ENCODE assay signal across 24 mouse cellular contexts in the genomic region with DNA sequence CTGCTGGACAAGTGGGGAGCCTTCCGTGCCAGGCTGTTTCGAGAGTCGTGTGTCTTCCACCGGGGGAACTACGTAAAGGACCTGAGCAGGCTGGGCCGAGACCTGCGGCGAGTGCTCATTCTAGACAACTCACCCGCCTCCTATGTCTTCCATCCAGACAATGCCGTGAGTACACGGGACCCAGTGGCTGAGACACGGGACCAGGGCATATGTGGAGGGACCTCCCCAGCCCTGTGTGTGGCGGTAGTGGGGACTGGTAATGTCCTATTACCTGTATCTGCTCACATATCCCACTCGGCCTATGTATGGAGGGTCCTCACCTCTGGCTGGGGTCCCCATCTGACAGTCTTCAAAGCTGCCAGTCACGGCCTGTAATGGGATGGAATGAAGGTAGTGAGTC. TPM values are rescaled to one million over a fixed set of nuclear protein-coding genes. Genes with fewer than 3 reads are reported as not detected.
DNase-seq lines count a peak whose midpoint lies in the region; ATAC-seq lines count a peak whose summit lies in the region.
"Had no signal": no experiment of that assay in that cellular context is flagged by ENCODE, and none has a peak within 500 bp of the region (broad histone marks: within the 10 kb centered on the region; RNA-seq: fewer than 3 reads in every experiment).

No protein-coding gene starts in this region.

- peak; percentile 35 for DNase-seq in cerebellum, adult 9-10 months
- DNase-seq in cerebellum, postnatal 36 days = no peak
- no peak for DNase-seq in heart, postnatal 25 days (ENCODE audit: low spot score)
- DNase-seq in limb, embryonic 10.5 days (ENCODE audit: low spot score) = peak; percentile 28
- no peak for DNase-seq in embryo, embryonic 11 days
- DNase-seq: adrenal gland, adult 8-10 months; cerebellum, adult 11 months; kidney, adult 18-20 months; lung, adult 2 months; lung, postnatal 10 days; midbrain, embryonic 14.5 days; right cerebral cortex, postnatal 14 days; thymus, postnatal 4 days had no signal

- no peak overlapping the region for H3K9ac ChIP-seq in heart, embryonic 13.5 days
- no peak overlapping the region for H3K9ac ChIP-seq in liver, embryonic 15.5 days
- H3K9ac ChIP-seq: forebrain, embryonic 13.5 days; hindbrain, embryonic 15.5 days; kidney, embryonic 15.5 days; limb, embryonic 12.5 days had no signal

- 92% methylated on average over 15 of the region's 15 CpGs for WGBS in heart, embryonic 13.5 days
- WGBS in limb, embryonic 10.5 days = 95% methylated on average over 15 of the region's 15 CpGs
- 90% methylated on average over 15 of the region's 15 CpGs for WGBS in liver, embryonic 15.5 days (ENCODE audit: insufficient replicate concordance)

- peaks cover 26% of the 10 kb centered on the region for H3K36me3 ChIP-seq in heart, embryonic 13.5 days
- H3K36me3 ChIP-seq in limb, embryonic 10.5 days = peaks cover 30% of the 10 kb centered on the region
- H3K36me3 ChIP-seq in liver, embryonic 15.5 days (replicated peaks) = peaks cover 25% of the 10 kb centered on the region

- H3K27ac ChIP-seq in heart, embryonic 13.5 days (replicated peaks) = 0 out of 2 replicates have a peak overlapping the region, but pooled peaks have one; percentile 8
- no peak overlapping the region for H3K27ac ChIP-seq in limb, embryonic 10.5 days
- peak overlapping the region; percentile 16; the same call in 1 of the 2 replicates for H3K27ac ChIP-seq in liver, embryonic 15.5 days (replicated peaks)
- H3K27ac ChIP-seq: forebrain, embryonic 13.5 days; hindbrain, embryonic 15.5 days; kidney, embryonic 15.5 days; macrophage had no signal

- no peaks in the 10 kb centered on the region for H3K27me3 ChIP-seq in heart, embryonic 13.5 days (replicated peaks)
- no peaks in the 10 kb centered on the region for H3K27me3 ChIP-seq in limb, embryonic 10.5 days (ENCODE audit: low read depth, poor library complexity, severe bottlenecking)
- H3K27me3 ChIP-seq in liver, embryonic 15.5 days = no peaks in the 10 kb centered on the region
- H3K27me3 ChIP-seq: kidney, embryonic 15.5 days; limb, embryonic 12.5 days had no signal

- H3K4me1 ChIP-seq in heart, embryonic 13.5 days = peaks cover 38% of the 10 kb centered on the region
- H3K4me1 ChIP-seq in limb, embryonic 10.5 days = peaks cover 52% of the 10 kb centered on the region
- H3K4me1 ChIP-seq in liver, embryonic 15.5 days (replicated peaks) = peaks cover 74% of the 10 kb centered on the region

- H3K4me2 ChIP-seq in heart, embryonic 13.5 days = no peak overlapping the region
- H3K4me2 ChIP-seq in liver, embryonic 15.5 days = no peak overlapping the region; the same call in 1 of the 2 replicates
- H3K4me2 ChIP-seq: forebrain, embryonic 13.5 days; hindbrain, embryonic 15.5 days; kidney, embryonic 15.5 days; limb, embryonic 12.5 days had no signal

- intact Hi-C loops in heart, postnatal 25 days (cut with DNase I) = no loop called here

- H3K9me3 ChIP-seq in heart, embryonic 13.5 days = no peaks in the 10 kb centered on the region
- no peaks in the 10 kb centered on the region for H3K9me3 ChIP-seq in limb, embryonic 10.5 days (replicated peaks)
- H3K9me3 ChIP-seq in liver, embryonic 15.5 days (replicated peaks) = no peaks in the 10 kb centered on the region
- H3K9me3 ChIP-seq: forebrain, embryonic 13.5 days; hindbrain, embryonic 15.5 days; kidney, embryonic 15.5 days; limb, embryonic 12.5 days had no signal

- ATAC-seq in heart, embryonic 13.5 days (ENCODE audit: extremely low read depth, insufficient number of reproducible peaks, low FRiP score, low TSS enrichment) = no peak
- ATAC-seq in liver, embryonic 15.5 days (ENCODE audit: insufficient read depth) = no peak
- no peak for ATAC-seq in activated CD4-positive, CD25-positive, alpha-beta regulatory T cell, adult 4 months
- ATAC-seq: forebrain, embryonic 13.5 days had no signal

- H3K4me3 ChIP-seq in heart, embryonic 13.5 days = no peak overlapping the region
- no peak overlapping the region for H3K4me3 ChIP-seq in limb, embryonic 10.5 days
- no peak overlapping the region for H3K4me3 ChIP-seq in liver, embryonic 15.5 days (replicated peaks)
- H3K4me3 ChIP-seq: forebrain, embryonic 13.5 days; hindbrain, embryonic 15.5 days; kidney, embryonic 15.5 days; limb, embryonic 12.5 days had no signal

RNA-seq across cellular contexts. Expression of a gene that starts 3.5 kb away (rescaled TPM):
- 57.3 and 60.4 TPM in 2 replicates for polyA plus RNA-seq in heart, embryonic 13.5 days (2015; fragmentation: Nextera tagmentation; extraction: Ambion mirVana)
- total RNA-seq in heart, postnatal 25 days (2021) = 100 to 1,000 TPM; 123 to 139 TPM
- 50.5 and 61.4 TPM in 2 replicates for polyA plus RNA-seq in limb, embryonic 10.5 days (2016; fragmentation: Nextera tagmentation; extraction: Ambion mirVana)
- 44.8 and 48.4 TPM in 2 replicates for polyA plus RNA-seq in liver, embryonic 15.5 days (2015; fragmentation: Nextera tagmentation; extraction: Ambion mirVana)
- polyA plus RNA-seq in activated CD4-positive, CD25-positive, alpha-beta regulatory T cell, adult 4 months (2017; shearing (Covaris generic)) = 10 to 100 TPM; 29.9 to 31.9 TPM

RNA-seq across cellular contexts. Expression of a gene that starts 14.3 kb away (rescaled TPM):
- 0.19 and 0.45 TPM in 2 replicates for polyA plus RNA-seq in heart, embryonic 13.5 days (2015; fragmentation: Nextera tagmentation; extraction: Ambion mirVana)
- total RNA-seq in heart, postnatal 25 days (2021) = 1 to 10 TPM in 1 of 2 experiments, under 1 TPM in 1; 0.57 to 1.0 TPM
- polyA plus RNA-seq in limb, embryonic 10.5 days (2016; fragmentation: Nextera tagmentation; extraction: Ambion mirVana) = 0.23 and 0.31 TPM in 2 replicates
- polyA plus RNA-seq in liver, embryonic 15.5 days (2015; fragmentation: Nextera tagmentation; extraction: Ambion mirVana) = 0.76 and 0.99 TPM in 2 replicates
- polyA plus RNA-seq in activated CD4-positive, CD25-positive, alpha-beta regulatory T cell, adult 4 months (2017; shearing (Covaris generic)) = under 1 TPM in 1 of 2 experiments, not detected in 1; 0.13 TPM
- total RNA-seq: monocyte, adult 5-6 weeks had no signal

RNA-seq across cellular contexts. Expression of a gene that starts 19.9 kb away (rescaled TPM):
- 2.8 and 3.1 TPM in 2 replicates for polyA plus RNA-seq in heart, embryonic 13.5 days (2015; fragmentation: Nextera tagmentation; extraction: Ambion mirVana)
- 1 to 10 TPM; 2.5 to 3.2 TPM for total RNA-seq in heart, postnatal 25 days (2021)
- 0.69 and 1.2 TPM in 2 replicates for polyA plus RNA-seq in limb, embryonic 10.5 days (2016; fragmentation: Nextera tagmentation; extraction: Ambion mirVana)
- 14.0 and 17.0 TPM in 2 replicates for polyA plus RNA-seq in liver, embryonic 15.5 days (2015; fragmentation: Nextera tagmentation; extraction: Ambion mirVana)
- under 1 TPM; 0.42 to 0.97 TPM for polyA plus RNA-seq in activated CD4-positive, CD25-positive, alpha-beta regulatory T cell, adult 4 months (2017; shearing (Covaris generic))
- total RNA-seq: hematopoietic stem cell, adult 5-6 weeks had no signal

RNA-seq across cellular contexts. Expression of a gene that starts 33.0 kb away (rescaled TPM):
- polyA plus RNA-seq in heart, embryonic 13.5 days (2015; fragmentation: Nextera tagmentation; extraction: Ambion mirVana) = 0.33 and 0.38 TPM in 2 replicates
- total RNA-seq in heart, postnatal 25 days (2021) = under 1 TPM; 0.18 to 0.28 TPM
- polyA plus RNA-seq in limb, embryonic 10.5 days (2016; fragmentation: Nextera tagmentation; extraction: Ambion mirVana) = 0.29 and 0.38 TPM in 2 replicates
- polyA plus RNA-seq in liver, embryonic 15.5 days (2015; fragmentation: Nextera tagmentation; extraction: Ambion mirVana) = 0.06 TPM in 1 of 2 replicates, not detected in the other
- polyA plus RNA-seq in activated CD4-positive, CD25-positive, alpha-beta regulatory T cell, adult 4 months (2017; shearing (Covaris generic)) = not detected
- total RNA-seq: common myeloid progenitor, adult 5-6 weeks had no signal

Comparison
In these comparisons a context has a peak if more than half of its experiments do, and no peak if none do; other contexts are left out.
1. DNase-seq: peak in cerebellum, adult 9-10 months (single experiment) and limb, embryonic 10.5 days (single experiment); none in cerebellum, postnatal 36 days (0 of 2), heart, postnatal 25 days (single experiment) and embryo, embryonic 11 days (single experiment).